Mouse (Mus musculus) forebrain, embryonic 13.5 days (tissue): ENCODE measurements around the gene Zbtb16. TPM values are rescaled to one million over a fixed set of nuclear protein-coding genes. Genes with fewer than 3 reads are reported as not detected.

ENCODE experiments used
- ATAC-seq: fragments of 200-750 bp; cut with Nextera tagmentation; 2 replicates; pipeline ENCODE4 v1.8.0; 2017
- H3K27ac ChIP-seq: fragments of 300-500 bp; sonication (generic); 2 replicates; pipeline ENCODE4 v1.5.1; 2015; ENCODE audit warnings: inconsistent platforms, mild to moderate bottlenecking, moderate library complexity
- H3K27me3 ChIP-seq: fragments of 300-500 bp; sonication (generic); 2 replicates; pipeline ENCODE4 v1.6.1; 2015; ENCODE audit warnings: mild to moderate bottlenecking, inconsistent platforms
- H3K36me3 ChIP-seq: fragments of 300-500 bp; sonication (generic); 2 replicates; pipeline ENCODE4 v1.6.1; 2015; ENCODE audit warnings: mild to moderate bottlenecking, inconsistent platforms; ENCODE audit not compliant: poor library complexity, severe bottlenecking
- H3K4me1 ChIP-seq: fragments of 300-500 bp; sonication (generic); 2 replicates; pipeline ENCODE4 v1.6.1; 2015; ENCODE audit warnings: inconsistent platforms
- H3K4me2 ChIP-seq: fragments of 300-500 bp; sonication (generic); 2 replicates; pipeline ENCODE4 v1.6.1; 2015; ENCODE audit warnings: inconsistent platforms, mild to moderate bottlenecking, moderate library complexity
- H3K4me3 ChIP-seq: fragments of 300-500 bp; sonication (generic); 2 replicates; pipeline ENCODE4 v1.5.1; 2015; ENCODE audit warnings: mild to moderate bottlenecking, inconsistent platforms
- H3K9ac ChIP-seq: fragments of 300-500 bp; sonication (generic); 2 replicates; pipeline ENCODE4 v1.6.1; 2015; ENCODE audit warnings: mild to moderate bottlenecking, inconsistent platforms
- H3K9me3 ChIP-seq: fragments of 300-500 bp; sonication (generic); replicated peaks from 2 replicates; pipeline ENCODE4 v1.6.1; 2016; ENCODE audit warnings: inconsistent platforms
- WGBS: fragments of 180-500 bp; shearing (Covaris S2); methylation state at CpG from one replicate; pipeline ENCODE4 v1.1.7; 2015; 5-methylcytosine and 5-hydroxymethylcytosine counted together
- polyA plus RNA-seq: library from polyadenylated mRNA; unstranded; fragments of >200 nt; fragmentation: Nextera tagmentation; extraction: Ambion mirVana; gene quantifications from 2 replicates; pipeline ENCODE4 v1.2.1, GENCODE M21; 2015

Gene Zbtb16
- polyA plus RNA-seq, 1 experiment from 2014 or later: 3.2 TPM

DNA sequence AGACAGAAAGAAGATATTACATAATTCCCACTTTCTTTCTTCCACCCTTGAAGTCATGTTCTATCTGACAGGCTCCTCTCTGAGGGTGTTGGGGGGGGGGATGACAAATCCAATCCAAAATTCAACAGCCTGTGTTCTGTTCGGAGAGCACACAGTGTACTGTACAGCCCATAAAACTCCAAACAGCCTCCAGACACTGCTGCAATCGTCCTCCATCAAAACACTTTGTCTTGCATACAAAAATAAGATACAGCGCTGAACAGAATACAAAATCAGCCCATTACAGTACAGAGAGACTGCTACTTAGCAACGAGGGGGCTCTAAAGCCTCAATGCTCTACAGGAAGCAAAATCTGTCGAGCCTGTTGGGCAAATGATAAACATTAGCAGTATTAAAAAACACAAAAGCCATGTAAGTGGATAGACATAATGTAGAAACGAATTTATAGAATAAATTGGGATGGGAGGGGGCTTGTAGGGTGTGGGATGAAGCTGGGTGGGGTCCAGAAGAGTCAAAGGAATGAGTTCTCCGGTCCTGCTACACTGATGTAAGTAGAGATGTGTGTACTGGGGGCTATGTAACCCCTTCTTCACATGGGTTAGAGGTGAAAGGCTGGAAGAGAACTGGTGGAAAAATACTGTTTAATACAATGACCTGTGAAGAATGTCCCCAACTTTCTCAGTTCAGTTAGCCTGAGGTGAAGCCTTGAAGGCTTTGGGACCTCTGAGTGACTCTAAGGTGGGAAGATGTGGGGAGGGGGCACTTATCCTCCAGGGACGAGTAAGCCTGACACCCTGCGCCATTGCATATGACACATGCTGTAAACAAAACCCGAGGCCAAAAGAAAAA is 99.4 kb downstream of the Zbtb16 start:
- Histone ChIP-seq H3K27me3 (peaks cover 15% of the 10 kb centered on the region), H3K4me3 (no peak overlapping the region), H3K4me1 (peaks cover 92% of the 10 kb centered on the region), H3K9ac (0 out of 2 replicates have a peak overlapping the region, but pooled peaks have one; percentile 23), H3K36me3 (no peaks in the 10 kb centered on the region), H3K9me3 (no peaks in the 10 kb centered on the region), H3K4me2 (peak overlapping the region; percentile 37), H3K27ac (peak overlapping the region; percentile 69)
- 15% methylated on average over 10 of the region's 10 CpGs for WGBS
- ATAC-seq: peak; percentile 5

GRCm38 (mm10) chr9:48735466-48736312 is 100.3 kb downstream of the Zbtb16 start:
- Histone ChIP-seq H3K27ac (peak overlapping the region; percentile 69), H3K27me3 (peaks cover 22% of the 10 kb centered on the region), H3K4me1 (peaks cover 97% of the 10 kb centered on the region), H3K4me2 (peak overlapping the region; percentile 37; the same call in 1 of the 2 replicates), H3K4me3 (no peak overlapping the region), H3K9ac (0 out of 2 replicates have a peak overlapping the region, but pooled peaks have one; percentile 1), H3K9me3 (no peaks in the 10 kb centered on the region), H3K36me3 (no peaks in the 10 kb centered on the region)
- no peak for ATAC-seq
- WGBS: 41% methylated on average over 12 of the region's 12 CpGs

DNA sequence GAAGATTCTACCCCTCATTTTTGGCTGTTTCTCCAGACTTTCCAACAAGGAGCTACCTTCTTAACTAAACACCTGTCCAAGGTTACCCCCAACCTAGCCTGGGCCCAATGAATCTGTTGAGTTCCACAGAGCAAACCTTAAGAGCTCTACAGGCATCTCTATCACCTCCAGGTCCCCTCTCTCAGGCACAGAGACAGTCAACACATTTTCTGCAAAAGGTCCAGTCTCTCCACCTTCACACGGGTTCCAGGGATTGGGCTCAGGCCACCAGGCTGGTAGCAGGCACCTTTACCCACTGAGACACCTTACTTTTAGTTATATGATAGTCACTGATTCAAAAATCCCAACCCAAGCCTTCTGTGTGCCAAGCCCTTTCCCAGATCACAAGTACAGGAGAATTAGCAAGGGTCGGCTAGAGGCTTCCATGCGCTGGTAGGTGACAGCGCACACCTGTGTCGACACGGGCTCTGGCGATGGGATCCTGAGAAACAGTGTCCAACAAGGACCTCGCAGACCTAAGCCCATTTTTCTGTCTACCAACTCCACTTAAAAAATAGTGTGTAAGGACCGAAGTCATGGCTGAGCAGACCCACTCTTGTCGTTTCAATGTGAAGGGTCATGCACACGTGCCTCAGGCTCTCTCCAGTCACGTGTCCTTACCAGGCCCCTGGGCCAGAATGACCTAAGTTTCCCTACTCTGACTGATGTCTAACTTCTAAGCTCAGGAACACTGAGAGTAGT is 101.1 kb downstream of the Zbtb16 start:
- H3K4me3 ChIP-seq: no peak overlapping the region
- no peak overlapping the region for H3K4me2 ChIP-seq
- peaks cover 98% of the 10 kb centered on the region for H3K4me1 ChIP-seq
- 0 out of 2 replicates have a peak overlapping the region, but pooled peaks have one; percentile 1 for H3K9ac ChIP-seq
- peak overlapping the region; percentile 69; the same call in 1 of the 2 replicates for H3K27ac ChIP-seq
- no peaks in the 10 kb centered on the region for H3K9me3 ChIP-seq
- H3K27me3 ChIP-seq: peaks cover 25% of the 10 kb centered on the region
- whole genome bisulfite sequencing: 85% methylated on average over 12 of the region's 12 CpGs
- no peak for ATAC-seq
- no peaks in the 10 kb centered on the region for H3K36me3 ChIP-seq

DNA sequence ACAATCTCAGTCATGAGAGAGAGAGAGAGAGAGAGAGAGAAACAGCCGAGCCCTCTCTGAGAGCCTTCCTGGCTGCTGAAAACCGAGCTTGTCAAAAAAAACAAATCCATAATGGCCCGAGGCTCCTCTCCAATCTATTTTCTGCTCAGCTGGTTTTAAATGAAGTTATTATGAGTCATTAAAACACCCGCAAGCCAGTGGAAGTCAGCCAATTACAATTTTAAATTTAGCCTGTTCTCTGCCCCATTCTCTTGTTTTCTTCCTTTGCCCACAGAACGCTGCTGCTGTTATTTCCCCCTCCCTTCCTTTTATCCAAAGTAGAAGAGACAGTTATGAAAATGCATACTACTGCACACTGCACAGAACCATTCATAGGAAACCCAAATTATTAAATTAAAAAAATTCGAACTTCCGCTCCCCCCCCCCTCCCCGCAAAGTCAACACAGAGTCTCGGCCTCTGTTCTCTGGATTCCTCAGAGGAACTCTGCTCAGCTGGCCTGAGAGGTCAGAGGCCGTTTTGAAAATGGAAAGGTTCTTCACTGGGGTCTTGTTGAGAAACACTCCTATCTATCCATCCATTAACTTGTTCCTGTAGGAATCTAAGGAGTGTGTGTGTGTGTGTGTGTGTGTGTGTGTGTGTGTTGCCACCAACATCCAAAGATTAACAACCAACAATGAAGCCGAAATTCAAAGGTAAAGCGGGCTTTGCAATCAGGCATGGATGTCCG is 102.0 kb downstream of the Zbtb16 start:
- Histone ChIP-seq H3K4me1 (peaks cover 98% of the 10 kb centered on the region), H3K27ac (peak overlapping the region; percentile 55; the same call in 1 of the 2 replicates), H3K9ac (no peak overlapping the region), H3K36me3 (no peaks in the 10 kb centered on the region), H3K4me3 (no peak overlapping the region), H3K4me2 (peak overlapping the region; percentile 24; the same call in 1 of the 2 replicates), H3K27me3 (peaks cover 28% of the 10 kb centered on the region), H3K9me3 (no peaks in the 10 kb centered on the region)
- peak; percentile 59 for ATAC-seq
- 25% methylated on average over 13 of the region's 13 CpGs for WGBS

DNA sequence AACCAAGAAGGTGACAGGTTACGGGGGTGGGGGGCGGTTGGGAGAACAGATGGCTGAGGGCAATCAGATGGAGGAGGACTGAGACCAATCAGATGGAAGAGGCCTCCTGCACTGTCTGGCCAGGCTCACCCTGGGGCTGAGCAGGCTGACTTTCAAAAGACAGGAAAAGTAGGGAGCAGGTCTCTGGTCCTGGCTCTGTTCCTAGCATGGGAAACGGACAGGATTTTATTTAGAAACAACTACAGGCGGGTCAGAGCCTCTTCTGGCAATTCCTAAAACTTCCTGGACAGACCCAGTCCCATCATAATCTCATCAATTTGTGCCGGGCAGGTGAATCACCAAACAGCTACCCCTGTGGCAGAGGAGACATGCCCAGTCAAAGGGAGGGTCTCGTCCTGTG is 102.9 kb downstream of the Zbtb16 start:
- no peaks in the 10 kb centered on the region for H3K9me3 ChIP-seq
- peaks cover 99% of the 10 kb centered on the region for H3K4me1 ChIP-seq
- 57% methylated on average over 6 of the region's 6 CpGs for WGBS
- H3K4me2 ChIP-seq: no peak overlapping the region
- peaks cover 23% of the 10 kb centered on the region for H3K27me3 ChIP-seq
- no peak overlapping the region for H3K9ac ChIP-seq
- no peaks in the 10 kb centered on the region for H3K36me3 ChIP-seq
- no peak overlapping the region for H3K4me3 ChIP-seq
- no peak for ATAC-seq
- peak overlapping the region; percentile 55 for H3K27ac ChIP-seq

DNA sequence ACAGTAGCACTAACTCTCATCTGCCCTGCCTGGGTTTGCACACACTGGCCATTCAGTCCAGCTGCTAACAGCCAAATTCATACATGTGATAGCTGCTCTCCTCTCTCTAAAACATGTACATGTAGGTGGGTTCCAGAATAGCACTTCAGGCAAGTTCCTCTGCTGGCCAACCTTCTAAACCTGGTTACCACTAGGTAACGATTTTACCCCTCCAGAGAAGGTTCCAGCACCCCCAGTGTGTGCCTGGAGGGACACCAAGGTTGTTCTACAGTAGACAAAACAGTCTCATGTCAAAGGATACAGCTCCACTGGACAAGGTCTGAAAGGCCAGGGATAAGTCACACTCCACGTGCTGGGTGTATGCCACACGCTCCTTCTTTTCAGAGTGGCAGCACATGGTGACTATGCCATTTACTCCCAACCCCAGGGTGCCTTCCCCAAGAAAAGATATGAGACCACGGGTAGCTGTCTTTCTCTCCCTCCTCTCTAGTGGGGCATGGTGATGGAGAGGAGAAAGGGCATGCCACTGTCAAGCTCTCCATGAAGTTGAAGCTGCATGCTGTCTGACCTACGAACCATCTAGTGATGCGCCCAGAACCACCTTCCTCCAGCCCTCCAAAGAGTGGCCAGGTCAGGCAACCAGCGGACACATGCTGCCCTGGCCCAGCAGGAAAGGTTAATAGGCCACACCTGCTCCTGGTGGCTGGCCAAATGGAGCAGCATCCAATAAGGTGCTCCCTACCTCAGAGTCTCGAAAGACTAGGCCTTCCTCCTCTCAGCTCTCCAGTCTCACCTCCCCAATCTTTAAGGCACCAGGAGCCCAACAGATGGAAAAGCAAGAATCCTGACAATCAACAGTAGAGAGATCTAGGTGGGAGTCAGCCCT is 104.1 kb downstream of the Zbtb16 start:
- Histone ChIP-seq H3K4me1 (peaks cover 92% of the 10 kb centered on the region), H3K27ac (no peak overlapping the region), H3K36me3 (no peaks in the 10 kb centered on the region), H3K27me3 (peaks cover 32% of the 10 kb centered on the region), H3K4me2 (no peak overlapping the region), H3K9me3 (no peaks in the 10 kb centered on the region), H3K9ac (no peak overlapping the region), H3K4me3 (no peak overlapping the region)
- ATAC-seq: no peak
- 81% methylated on average over 8 of the region's 8 CpGs for WGBS

DNA sequence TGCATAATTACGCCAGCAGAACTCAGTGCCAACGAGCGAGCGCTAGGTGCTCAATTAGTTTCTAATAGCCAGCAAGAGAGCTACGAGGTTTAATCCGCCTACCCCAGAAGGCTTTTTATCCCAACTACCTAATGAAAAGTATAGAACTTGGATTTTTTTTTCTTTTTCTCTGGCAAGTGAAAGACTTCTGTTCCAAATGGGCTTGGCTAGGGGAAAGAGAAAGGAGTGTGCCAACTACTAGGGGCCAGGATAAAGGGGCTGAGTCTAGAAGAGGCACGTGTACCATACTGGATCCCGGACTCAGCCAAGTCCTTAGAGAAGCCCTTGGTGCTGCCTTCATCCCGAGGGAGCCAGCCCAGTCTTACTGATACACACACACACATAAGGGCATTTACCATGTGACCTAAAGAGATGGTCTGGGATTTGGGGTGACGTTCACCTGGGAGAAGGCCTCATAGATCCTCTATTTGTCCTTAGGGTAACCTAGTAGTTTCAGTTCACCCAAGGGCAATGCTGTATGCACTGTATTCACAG is 105.5 kb downstream of the Zbtb16 start:
- Histone ChIP-seq H3K36me3 (no peaks in the 10 kb centered on the region), H3K27me3 (peaks cover 32% of the 10 kb centered on the region), H3K4me3 (no peak overlapping the region), H3K4me1 (peaks cover 78% of the 10 kb centered on the region), H3K9me3 (no peaks in the 10 kb centered on the region), H3K9ac (no peak overlapping the region), H3K4me2 (no peak overlapping the region), H3K27ac (no peak overlapping the region)
- WGBS: 45% methylated on average over 10 of the region's 10 CpGs
- ATAC-seq: peak; percentile 39; the same call in 1 of the 2 replicates

- ATAC-seq: no peak
- no peak overlapping the region for H3K9ac ChIP-seq
- H3K4me2 ChIP-seq: no peak overlapping the region
- peaks cover 32% of the 10 kb centered on the region for H3K27me3 ChIP-seq
- no peak overlapping the region for H3K27ac ChIP-seq
- WGBS: 58% methylated on average over 3 of the region's 3 CpGs
- H3K36me3 ChIP-seq: no peaks in the 10 kb centered on the region
- no peaks in the 10 kb centered on the region for H3K9me3 ChIP-seq
- H3K4me1 ChIP-seq: peaks cover 68% of the 10 kb centered on the region
- H3K4me3 ChIP-seq: no peak overlapping the region
These were observed 106.6 kb downstream of the Zbtb16 start for GRCm38 (mm10) chr9:48729471-48729870.

DNA sequence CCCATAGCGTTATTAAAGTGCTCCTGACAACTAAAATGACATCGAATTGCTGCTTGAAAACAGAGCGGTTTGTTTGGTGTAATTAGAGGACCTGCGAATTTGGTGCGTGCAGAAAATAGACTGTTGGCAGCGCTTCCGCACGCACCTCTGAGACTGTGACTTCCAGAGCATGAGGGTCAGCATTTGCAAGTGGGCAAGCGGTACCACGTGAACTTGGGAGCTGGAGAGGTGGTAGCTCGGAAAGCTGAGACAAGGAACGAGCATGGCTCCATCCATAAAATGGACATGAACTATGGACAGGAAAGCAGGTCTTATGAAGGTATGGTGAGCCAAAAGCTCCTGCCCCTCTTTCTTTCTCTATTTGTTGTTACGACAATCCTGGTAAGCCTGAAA is 107.3 kb downstream of the Zbtb16 start:
- no peaks in the 10 kb centered on the region for H3K9me3 ChIP-seq
- no peak overlapping the region for H3K4me3 ChIP-seq
- no peak overlapping the region for H3K4me2 ChIP-seq
- no peak overlapping the region for H3K9ac ChIP-seq
- 30% methylated on average over 13 of the region's 13 CpGs for WGBS
- no peak overlapping the region for H3K27ac ChIP-seq
- peaks cover 32% of the 10 kb centered on the region for H3K27me3 ChIP-seq
- H3K36me3 ChIP-seq: no peaks in the 10 kb centered on the region
- ATAC-seq: no peak
- H3K4me1 ChIP-seq: peaks cover 62% of the 10 kb centered on the region

- Histone ChIP-seq H3K4me3 (no peak overlapping the region), H3K9ac (no peak overlapping the region), H3K4me1 (peaks cover 58% of the 10 kb centered on the region), H3K4me2 (no peak overlapping the region), H3K36me3 (no peaks in the 10 kb centered on the region), H3K27ac (no peak overlapping the region), H3K9me3 (no peaks in the 10 kb centered on the region), H3K27me3 (peaks cover 32% of the 10 kb centered on the region)
- 32% methylated on average over 10 of the region's 10 CpGs for WGBS
- no peak for ATAC-seq
These were observed 107.8 kb downstream of the Zbtb16 start for GRCm38 (mm10) chr9:48728083-48728730.
